Mouse (Mus musculus) layer of hippocampus, adult 11-12 months (tissue): ENCODE data around the gene Lyar.
A peak's percentile ranks its signal among the peaks of the same experiment; 100 is the strongest.

Source experiments
- DNase-seq: peaks from one replicate; pipeline ENCODE4 v3.0.0; 2022; ENCODE audit warnings: low spot score

Gene Lyar

DNA sequence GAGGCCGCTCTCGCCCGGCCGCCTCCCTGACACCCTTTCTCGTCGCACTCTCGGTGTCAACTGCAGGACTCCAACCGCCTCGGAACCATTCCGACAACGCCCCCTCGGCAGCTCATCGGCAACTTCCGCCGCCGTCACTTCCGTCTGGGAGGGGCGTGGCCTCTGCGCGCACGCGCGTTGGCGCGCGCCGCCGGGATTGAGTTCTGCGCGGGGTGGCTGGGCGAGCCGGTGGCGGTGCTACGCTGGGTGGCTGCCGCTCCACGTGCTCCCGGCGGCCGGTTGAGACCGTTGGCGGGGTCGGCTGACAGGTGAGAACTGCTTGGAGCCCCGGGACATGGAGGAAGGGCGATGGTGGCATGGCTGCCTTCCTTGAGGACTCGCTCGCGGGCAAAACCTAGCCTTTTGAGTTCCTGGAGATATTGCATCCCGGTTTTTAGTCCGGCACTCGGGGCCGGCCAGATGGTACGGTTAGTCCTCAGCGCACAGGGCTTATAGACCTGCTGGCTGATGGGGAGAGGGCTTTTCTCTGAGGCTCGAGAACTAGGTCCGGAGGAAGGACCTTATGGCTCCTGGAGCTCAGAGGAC is at the start of gene Lyar, which contains the start of gene Zbtb49:
Gene Lyar, plus strand, starts transcription at position 143 of the 585 bp plus-strand sequence.
Gene Zbtb49, minus strand, starts transcription at position 130 of the 585 bp plus-strand sequence.
- DNase-seq: peak; percentile 93

DNA sequence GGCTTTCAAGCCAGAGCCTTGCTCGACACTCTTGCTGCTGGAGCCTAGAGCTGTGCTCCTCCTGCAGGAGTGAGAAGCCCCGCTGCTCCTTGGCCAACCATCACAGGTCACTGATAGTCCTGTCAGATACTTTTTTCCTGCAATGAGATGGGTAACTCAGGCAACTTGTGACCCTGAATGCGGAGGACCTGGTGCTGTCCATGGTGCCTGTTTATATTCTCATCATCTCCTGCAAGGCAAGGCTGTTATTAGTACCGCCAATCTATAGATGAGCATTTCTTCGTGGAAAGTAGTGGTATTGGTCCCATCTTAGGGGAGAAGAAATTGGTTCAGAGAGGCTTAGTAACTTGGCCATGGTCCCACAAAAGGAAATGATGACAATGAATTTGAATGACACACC is 46.5 kb upstream of the Lyar start:
- no peak for DNase-seq

DNA sequence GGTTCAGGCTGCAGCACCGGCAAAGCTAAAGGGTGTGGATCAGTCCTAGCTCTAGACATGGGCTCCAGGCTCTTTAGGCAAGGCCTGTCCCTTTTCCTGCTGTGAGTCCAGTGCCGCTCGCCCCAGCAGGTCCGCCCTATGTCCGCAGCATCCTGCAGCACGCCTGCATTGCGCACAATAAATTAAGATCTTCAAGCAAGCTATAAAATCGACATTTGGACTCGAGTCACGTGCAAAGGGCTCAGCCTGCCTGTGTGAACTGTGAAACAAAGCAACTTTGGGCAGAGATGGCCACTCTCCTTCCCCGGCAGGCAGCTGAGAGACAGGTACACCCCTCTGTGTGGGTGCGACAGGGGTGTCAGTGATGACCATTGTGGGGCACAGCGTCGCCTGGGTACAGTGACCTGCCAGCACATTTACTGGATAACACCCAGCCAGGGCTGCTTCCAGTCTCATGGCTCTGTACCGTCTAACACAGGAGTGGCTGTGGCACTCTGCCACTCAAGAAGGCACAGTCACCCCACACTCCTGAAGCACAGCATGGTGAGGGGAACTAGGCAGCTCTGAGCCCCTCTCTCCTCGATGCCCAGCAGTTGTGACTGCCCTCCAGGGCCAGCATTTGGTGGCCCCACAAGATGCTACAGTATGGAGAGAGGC is 45.9 kb upstream of the Lyar start:
- DNase-seq: no peak

DNA sequence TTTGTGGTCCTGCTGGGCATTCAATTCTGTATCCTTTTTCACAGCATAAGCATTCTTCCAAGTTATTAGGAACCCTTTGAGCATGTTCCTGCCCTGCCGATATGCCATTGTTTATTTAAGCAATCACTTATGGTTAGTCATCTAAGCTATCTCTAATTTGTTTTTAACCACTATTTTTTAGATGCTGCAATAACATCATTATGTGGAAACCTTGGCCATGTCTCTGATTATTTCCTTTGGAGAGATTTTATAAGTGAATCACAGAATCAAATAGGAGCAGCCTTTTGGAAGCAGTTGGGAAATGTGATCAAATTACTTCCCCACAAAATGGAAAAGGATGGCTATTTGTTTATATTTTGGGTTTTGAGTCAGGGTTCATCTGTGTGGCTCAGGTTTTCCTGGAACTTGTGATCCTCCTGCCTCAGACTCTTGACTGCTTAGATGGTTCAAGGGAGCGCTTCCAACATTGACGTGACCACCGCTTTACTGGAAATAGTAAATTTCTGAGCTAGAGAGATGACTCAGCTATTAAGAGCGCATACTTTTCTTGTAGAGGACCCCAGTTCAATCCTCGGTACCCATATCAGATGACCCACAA is 35.5 kb upstream of the Lyar start:
- DNase-seq: no peak

DNA sequence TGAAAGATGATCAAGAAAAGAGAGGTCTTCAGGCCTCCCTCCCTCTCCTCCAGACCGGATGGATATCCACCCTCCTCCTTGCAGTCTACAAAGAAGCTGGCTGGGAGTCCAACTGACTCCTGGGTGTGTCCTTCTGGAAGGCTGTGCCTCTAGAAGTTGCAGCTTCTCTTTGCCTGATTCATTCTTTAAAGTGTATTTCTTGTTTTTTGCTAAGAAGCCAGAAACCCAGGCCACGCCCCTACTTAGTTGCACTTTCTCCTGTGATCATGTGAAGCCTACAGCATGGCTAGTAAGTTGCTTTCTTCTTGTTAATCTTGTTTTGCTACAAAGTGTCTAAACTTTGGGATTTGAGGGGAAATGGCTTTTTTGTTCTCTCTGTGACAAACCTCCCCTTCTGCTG is 33.3 kb upstream of the Lyar start:
- DNase-seq: no peak

DNA sequence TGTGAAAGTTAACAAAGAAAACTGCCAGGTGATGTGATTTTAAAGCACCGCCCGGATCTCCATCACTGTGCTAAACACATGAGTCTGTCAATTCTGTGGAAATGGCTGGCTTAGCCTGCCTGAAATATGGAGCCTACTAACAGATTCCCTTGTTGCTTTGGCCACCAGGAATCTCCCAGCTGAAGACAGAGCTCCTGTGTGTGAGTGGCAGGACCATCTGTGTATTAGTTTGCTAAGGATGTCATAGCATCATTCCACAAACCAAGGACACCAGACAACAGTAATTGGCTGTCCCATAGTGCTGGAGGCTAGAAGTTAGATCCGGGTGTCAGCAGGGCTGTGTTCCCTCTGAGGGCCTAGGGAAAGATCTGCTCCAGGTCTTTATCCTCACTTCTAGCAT is 29.4 kb upstream of the Lyar start:
- no peak for DNase-seq

DNA sequence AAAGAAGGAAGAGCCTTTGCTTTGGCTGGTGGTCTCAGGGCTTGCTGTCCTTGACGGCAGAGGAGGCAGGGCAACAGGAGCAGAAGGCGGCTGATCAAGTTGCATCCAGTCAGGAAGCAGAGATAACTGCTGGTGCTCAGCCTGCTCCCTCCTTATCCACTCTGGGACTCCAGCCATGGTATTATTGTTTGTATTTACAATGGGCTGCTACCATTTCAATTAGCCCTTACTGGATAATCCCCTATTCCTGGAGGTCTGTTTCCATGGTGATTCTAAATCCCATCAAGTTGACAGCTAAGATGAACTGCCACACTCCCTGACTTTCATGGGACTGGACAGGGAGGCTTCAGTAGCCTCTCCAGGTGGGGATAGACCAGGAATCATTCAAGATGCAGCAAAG is 25.3 kb upstream of the Lyar start:
- DNase-seq: no peak

DNA sequence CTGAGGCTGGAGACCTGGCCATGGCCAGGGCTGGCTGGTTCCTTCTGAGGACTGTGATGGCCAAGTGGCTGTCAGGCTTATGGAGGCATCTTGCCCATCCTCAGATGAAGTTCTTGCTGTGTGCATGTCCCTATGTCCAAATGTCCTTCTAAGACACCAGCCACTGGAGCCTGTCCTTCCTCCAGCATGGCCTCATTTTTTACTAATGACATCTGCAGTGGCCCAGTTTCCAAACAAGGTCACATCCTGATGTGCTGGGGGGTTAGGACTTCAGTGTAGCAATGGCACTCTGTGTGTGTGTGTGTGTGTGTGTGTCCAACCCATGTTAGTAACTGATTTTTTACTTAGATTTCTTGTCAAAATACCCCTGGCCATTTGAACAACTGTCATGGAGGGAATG is 24.3 kb upstream of the Lyar start:
- no peak for DNase-seq

DNA sequence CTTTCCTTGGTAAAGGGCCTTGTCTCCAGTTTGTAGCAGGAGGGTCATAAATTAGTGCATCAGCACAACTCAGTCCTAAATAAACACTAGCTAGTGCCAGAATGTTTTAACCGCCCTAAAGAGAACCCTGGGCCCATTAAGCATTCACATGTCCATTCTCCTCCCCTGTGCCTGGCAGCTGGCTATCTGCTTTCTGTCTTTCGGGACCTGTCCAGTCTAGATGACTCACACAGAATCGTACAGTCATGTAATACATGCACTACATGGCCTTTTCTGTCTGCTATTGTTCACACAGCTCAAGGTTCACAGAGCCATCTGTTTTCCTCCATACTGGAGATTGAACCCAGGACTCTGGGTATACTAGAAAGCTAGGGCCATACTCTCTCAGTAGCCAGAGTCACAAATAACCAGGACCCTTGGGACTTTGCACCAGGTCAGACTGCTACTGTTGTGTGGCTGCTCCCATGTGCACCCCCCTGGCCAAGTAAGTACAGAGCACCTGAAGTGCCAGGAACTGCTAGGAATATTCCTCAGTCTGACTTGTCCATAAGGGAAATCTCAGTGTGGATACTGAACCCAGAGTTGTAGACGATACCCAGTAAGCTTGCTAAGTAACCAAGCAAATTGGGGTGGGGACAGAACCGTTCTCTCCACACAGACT is 23.3 kb upstream of the Lyar start:
- no peak for DNase-seq

DNA sequence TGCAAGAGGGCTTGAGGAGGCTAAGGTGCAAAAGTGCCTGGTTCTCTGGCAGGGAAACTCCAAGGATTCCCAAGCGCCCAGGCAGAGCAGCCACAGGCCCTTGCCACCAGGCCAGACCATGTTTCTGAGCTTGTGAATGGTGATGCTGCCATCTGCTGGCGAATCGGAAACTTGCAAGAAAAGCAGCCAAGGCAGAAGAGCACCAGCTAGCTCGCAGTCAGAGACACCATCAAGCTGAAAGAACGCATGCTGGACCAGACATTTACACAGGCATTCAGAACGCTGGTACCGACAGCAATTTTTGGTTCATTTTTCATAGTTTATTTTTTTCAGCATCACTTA is 22.8 kb upstream of the Lyar start:
- DNase-seq: peak; percentile 89

DNA sequence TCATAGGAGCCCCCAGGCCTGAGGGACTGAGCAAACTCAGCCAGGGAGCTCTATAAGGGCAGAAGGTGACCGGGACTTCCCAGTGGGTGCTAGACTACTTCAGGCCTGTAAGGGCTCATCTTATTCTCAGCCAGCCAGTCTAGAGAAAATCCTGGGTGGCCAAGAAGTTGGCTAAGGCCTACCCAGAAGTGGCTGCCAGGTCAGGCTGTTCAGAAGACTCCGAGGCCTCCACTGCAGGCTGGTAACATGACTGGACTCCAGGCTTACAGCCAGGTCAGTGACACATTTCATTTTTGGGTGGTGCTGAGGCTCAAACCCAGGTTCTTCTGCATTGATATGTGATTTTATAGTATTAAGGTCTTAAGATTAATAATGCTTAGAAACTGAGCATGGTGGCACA is 20.6 kb upstream of the Lyar start:
- no peak for DNase-seq

DNA sequence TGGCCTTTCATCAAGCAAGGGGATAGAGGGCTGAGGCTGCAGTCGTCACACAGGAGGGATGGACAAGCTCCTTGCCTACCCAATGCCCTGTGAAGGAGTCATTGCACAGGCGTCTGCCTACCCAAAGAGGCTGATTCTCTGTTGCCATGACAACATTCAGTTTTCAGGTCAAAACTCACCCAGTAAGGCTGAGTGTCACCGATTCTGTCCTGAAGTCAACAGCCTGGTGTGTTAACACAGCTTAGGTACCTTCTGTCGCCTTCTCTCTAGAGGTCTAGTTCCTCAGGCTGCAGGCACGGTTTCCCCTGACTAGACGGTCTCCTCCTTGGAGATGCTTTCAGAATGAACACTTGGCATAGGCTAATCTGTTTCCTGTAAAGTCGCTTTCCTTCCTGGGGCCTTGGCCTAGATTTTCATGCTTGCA is 15.0 kb upstream of the Lyar start:
- DNase-seq: no peak

DNA sequence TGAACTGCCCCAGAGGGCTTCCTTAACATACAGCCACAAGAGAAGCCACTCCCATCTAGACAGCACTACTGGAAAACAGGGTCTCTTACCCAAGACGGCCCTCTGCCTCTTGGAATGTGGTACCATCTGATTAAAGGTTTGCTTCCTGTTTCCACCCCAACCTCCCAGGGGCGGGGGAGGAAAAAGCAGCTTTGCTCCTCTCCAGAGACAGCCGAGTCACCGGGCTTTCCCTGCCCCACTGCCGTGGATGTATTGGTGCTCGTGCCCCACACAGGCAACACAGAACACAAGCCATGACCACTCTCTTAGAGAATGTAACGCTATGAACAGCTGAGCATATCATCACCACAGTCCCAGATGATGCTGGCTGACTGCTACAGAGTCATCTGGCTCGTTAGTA is 11.3 kb upstream of the Lyar start:
- no peak for DNase-seq

DNA sequence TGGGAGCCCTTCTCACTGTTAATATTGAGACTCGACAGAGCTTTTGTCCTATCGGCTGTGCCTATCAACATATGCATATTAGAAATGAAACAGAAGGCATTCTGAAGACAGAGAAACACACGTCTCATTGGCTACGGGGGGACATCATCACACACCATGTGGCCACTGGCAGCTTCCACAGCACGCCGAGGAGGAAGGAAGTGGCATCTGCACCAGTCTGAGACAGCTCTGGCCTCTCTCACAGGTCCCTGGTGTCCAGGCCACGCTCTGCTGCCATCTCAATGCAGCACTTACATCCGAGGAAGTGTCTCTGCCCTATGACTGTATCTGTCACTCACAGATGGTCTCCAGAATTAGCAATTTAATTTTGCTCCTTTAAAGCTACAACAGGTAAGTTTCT is 8.6 kb upstream of the Lyar start:
- no peak for DNase-seq

DNA sequence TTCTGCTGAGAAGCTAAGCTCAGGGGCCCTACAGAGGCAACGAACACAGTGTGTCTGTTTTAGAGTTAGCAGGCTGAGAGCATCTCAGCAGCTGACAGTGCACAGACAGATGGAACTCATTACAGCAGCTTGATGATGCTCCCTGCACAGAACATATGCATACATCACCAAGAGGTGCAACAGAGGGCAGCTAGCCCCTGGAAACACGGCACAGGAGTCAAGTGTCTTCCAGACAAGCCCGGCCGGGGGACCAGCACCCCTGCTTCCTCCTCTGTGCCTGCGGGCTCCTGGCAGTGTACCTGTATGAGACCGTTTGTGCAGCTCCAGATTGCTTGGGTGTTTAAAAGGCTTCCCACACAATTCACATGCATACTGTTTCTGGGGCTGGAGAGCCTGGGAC is 7.3 kb upstream of the Lyar start:
- DNase-seq: peak; percentile 49

DNA sequence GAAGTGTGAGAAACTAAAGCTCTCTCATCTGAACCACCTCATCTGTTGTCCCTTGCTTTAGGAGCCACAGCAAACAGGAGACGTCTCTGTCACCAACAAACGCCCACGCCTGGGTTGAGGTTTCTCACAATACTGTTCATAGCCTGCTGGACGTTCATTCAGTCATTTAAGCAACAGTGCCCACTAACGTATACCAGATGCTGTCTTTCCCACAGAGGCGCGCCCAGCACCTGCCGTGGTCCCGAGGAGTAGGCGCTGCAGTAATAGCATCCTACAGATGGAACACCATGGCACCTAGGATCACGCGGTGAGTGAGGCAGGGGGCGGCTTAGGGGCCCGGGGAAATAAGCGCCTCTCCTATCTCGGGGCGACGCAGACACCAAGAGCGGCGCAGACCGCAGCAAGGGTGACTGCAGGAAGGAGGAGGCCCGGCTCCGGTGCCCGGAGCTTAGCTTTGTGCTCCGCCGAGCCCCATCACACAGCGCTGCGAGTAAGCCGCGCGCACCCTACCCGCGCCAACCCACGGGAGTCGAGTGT is 431 bp upstream of the Lyar start:
- peak; percentile 37 for DNase-seq

DNA sequence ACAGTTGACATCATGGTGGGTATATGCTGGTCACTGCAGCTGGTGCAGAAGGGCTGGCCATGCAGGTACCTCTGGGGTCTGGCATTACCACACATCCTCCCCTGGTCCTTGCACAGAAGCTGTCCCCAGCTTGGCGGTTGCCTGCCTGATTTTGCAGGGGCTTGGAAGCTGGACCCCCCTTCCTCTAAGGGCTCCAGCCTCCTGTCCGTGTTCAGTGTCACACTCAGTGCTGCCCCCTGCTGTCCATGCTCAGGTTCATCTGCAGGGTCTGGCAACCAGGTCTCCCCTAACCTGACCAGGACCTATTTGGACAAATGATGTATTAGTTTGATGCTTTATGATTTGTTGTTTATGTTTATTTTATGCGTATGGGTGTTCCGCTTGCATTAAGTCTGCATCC is 15.2 kb downstream of the Lyar start:
- DNase-seq: peak; percentile 55

DNA sequence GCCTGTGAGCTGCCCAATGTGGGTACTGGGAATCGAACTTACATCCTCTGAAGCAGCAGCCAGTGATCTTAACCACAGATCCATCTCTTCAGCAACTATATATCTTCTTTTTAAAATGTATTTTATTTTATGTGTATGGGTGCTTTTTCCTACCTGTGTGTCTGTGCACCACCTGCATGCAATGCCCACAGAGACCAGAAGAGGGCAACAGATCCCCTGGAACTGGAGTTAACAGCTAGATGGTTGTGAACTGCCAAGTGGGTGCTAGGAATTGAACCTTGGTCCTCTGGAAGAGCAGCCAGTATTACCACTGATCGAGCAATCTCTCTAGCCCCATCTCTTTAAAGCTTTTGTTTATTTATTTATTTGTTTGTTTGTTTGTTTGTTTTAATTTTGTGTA is 16.4 kb downstream of the Lyar start:
- DNase-seq: no peak

DNA sequence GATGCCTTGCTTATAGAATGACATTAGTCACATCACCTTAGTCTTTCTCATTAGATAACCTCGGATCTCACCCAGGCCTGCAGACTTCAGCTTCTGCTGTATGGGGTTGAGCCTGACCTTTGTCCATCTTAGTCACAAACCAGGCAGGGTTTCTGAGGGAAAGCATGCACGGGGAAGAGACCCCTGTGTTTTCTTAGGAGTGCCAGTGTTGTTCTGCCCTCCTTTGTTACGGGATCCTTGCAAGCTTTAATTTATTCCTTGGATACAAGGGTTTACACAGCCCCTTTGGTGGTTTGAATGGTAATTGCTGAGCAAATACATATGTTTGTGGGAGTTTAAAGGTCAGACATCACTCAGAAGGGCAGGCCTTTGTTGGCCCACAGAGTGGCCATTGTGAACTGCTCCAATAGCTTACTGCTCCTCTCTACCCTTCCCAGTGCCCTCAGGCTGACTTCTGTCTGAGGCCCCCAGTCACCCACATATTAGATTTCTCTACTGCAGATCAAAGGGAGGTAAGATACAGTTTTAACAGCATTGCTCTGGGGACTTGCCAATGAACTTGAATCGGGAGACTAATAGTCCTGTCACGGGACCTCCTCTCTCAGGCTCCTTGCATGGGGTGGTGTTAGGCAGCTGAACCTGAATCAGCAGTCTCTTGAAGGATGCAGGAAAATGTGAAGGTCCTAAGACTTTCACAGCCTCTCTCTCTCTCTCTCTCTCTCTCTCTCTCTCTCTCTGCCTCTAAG is 20.6 kb downstream of the Lyar start:
- DNase-seq: no peak

DNA sequence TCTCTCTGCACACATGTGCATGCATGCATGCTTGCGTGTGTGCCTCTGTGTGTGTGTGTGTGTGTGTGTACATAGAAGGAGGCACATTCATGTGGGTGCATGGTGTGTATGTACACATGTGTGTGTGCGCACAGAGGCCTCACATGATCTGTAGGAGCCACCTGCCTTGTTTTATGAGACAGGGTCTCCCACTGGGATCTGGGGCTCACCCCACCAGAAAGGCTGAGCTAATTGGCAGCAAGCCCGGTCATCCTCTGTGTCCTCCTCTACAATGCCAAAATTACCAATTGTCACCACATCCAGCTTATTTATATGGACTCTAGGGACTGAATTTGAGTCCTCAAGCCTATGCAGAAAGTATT is 21.2 kb downstream of the Lyar start:
- no peak for DNase-seq

DNA sequence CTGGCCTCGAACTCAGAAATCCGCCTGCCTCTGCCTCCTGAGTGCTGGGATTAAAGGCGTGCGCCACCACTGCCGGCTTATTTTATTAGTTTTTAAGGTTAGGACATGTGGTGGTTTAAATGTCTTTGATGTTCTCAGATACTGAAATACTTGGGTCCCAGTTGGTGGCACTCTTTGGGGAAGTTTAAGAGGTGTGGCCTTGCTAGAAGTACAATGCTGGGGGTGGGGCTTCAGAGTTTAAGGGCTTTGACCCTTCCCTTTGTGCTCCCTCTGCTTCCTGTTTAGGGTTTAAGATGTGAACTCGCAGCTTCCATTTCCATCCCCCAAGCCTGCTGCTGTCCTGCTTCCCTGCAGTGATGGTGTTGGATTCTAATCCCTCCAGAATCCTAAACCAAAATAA is 21.7 kb downstream of the Lyar start:
- no peak for DNase-seq

DNA sequence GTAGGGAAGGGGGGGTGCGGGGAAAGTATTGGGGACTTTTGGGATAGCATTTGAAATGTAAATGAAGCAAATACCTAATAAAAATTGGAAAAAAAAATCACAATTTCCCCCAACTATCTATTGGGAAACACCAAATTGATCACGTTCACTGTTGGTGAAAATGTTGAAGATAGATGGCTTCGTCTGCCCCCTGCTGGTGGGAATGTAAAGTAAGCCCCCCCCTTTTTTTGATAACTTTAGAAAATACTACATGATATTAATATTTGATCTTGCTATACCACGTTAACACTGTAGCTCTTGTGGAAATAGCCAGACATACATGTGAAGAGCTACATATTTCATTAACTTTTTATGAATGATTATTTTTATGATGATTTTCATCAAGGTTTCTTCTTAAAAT is 34.9 kb downstream of the Lyar start:
- DNase-seq: no peak

DNA sequence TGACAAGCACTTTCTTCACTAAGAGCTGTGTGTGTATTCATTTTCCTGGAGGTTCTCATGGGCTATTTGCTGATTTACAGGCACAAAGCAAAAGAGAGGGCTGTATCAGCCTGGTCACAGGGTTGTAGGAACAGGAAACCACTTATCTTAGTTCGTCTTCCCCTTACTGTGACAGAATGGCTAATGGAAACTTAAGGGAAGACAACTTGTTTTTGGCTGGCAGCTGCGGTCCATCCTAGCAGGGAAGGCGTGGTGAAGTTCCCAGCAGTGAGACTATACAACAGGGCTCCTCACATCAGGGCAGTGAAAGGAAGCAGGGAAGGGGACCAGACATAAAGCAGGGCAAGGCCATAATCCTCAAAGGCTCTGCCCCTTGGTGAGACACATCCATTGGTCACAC is 35.4 kb downstream of the Lyar start:
- DNase-seq: no peak
